Mouse (Mus musculus): ENCODE data around the gene Zzef1. TPM values are rescaled to one million over a fixed set of nuclear protein-coding genes. Genes with fewer than 3 reads are reported as not detected.

The Zzef1 gene
- polyA plus RNA-seq, 1 experiment from 2014 or later = 19.5 TPM

DNA sequence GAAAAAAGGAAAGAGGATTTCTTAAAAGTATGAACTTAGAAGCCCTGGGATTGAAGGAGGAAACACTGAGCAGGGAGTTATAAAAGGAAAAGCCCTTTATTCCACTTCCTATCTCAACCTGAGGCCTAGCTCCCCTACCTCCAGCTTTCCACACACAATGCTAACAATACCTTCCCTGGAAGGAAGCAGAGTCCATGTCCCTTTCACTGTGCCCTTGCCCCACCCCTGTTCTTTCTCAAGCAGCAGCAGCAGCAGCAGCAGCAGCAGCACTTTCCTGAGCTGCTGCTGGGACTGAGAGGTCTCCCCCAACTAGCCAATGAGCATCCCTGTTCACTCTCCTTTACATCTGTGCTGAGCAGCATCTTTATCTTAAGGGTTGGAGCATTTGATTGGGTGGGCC lies 17.1 kb upstream of the Zzef1 start:
- DNase-seq (ENCODE audit: low read depth, low spot score) (no peak), ATAC-seq (no peak)
- CTCF ChIA-PET = no interaction called here
- H3K27me3 ChIP-seq = no peaks in the 10 kb centered on the region
- in situ Hi-C loops (cut with MboI; ENCODE audit: low pct_unique_long_range_greater_than_20kb) = no loop called here
- no peak for TF ChIP-seq CTCF (IDR thresholded peaks at IDR 0.05)
- POLR2A ChIA-PET = no interaction called here

DNA sequence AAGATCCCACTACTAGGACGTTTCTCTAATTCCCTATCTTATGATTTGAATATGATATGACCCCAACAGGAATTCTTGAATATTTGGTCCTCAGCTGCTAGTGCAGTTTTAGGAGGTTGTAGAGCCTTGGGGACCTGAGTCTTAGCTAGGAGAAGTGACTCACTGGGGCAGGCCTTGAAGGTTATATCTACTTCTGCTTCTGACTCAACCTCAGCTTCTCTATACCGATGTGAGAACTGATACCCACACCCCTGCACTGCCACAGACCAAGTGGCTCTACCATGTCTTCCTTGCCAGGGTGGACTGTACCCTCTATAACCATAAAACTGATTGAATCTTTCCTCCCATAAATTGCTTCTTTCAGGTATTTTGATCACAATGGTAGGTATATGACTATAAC lies 13.9 kb upstream of the Zzef1 start:
- ChIA-PET CTCF (no interaction called here), POLR2A (no interaction called here)
- DNase-seq (ENCODE audit: low read depth, low spot score) = no peak
- ATAC-seq = no peak
- no peaks in the 10 kb centered on the region for H3K27me3 ChIP-seq
- in situ Hi-C loops (cut with MboI; ENCODE audit: low pct_unique_long_range_greater_than_20kb) = no loop called here
- TF ChIP-seq CTCF (IDR thresholded peaks at IDR 0.05) = no peak

DNA sequence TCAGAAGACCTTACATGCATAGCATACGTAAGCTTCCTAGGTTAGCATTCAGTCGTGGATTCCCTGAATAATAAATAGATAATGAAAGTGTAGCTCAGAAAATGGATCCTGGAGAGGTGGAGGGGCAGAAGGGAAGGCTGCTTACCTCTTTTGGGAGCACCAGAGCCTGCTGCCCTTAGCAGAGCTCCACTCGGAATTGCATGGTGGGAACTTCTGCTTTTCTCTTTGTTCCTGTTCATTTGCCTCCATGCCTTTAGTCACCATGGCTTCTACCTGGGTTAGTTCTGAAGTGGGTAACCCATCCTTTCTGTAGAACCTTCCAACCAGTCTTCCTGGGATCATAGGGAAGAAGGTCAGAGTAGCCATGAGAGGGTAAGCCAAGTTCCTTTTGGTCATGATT lies 13.5 kb upstream of the Zzef1 start:
- ATAC-seq (no peak), DNase-seq (ENCODE audit: low read depth, low spot score) (no peak)
- in situ Hi-C loops (cut with MboI; ENCODE audit: low pct_unique_long_range_greater_than_20kb) = no loop called here
- ChIA-PET POLR2A (no interaction called here), CTCF (interaction anchor here (0.9 kb wide), 1 partner anchor 12 kb away, joined by 3 read pairs; no protein-coding TSS in a partner anchor)
- no peaks in the 10 kb centered on the region for H3K27me3 ChIP-seq
- no peak for TF ChIP-seq CTCF (IDR thresholded peaks at IDR 0.05)

DNA sequence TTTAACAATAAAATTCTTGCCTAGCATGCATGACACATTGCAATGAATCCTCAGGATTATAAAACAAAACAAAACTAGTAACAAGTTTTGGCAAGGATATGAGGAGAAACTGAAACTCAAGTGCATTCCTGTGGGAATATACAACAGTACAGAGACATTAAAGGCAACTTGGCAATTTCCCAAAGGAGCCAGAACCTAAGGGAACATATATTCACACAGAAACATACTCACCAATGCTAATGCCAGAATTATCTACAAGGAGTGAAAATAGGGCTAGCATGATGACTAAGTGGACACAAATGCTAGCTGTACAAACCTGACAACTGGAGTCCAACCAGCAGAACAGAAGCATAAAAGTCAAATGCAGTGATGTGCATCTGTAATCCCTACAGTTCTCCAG lies 4.0 kb upstream of the Zzef1 start:
- H3K27me3 ChIP-seq = no peaks in the 10 kb centered on the region
- ATAC-seq (peak; percentile 14), DNase-seq (ENCODE audit: low read depth, low spot score) (peak; percentile 58)
- POLR2A ChIA-PET = interaction anchor here (1.1 kb wide), 2 partner anchors 15 to 48 kb away, joined by 3 to 4 read pairs; no protein-coding TSS in a partner anchor
- TF ChIP-seq CTCF (IDR thresholded peaks at IDR 0.05) = no peak
- CTCF ChIA-PET = no interaction called here
- in situ Hi-C loops (cut with MboI; ENCODE audit: low pct_unique_long_range_greater_than_20kb) = no loop called here

DNA sequence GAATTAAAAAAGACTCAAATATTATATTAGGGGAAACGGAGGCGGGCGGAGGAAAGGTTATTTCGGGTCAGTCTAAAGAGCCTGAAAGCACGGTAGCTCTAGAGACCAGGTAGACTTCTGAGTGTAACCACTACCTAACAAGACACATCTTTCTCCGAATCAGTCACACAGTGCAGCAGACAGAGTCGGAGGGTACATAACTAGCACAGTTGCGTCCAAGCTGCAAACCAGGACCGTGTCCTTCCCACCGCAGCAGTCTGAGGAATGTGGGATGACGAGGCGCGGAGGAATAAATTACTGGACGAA lies 924 bp upstream of the Zzef1 start:
- DNase-seq (ENCODE audit: low read depth, low spot score) (no peak), ATAC-seq (peak; percentile 37)
- in situ Hi-C loops (cut with MboI; ENCODE audit: low pct_unique_long_range_greater_than_20kb) = no loop called here
- ChIA-PET CTCF (no interaction called here), POLR2A (interaction anchor here (0.6 to 1.0 kb wide), 2 partner anchors 18 to 277 kb away, joined by 3 read pairs; no protein-coding TSS in a partner anchor)
- H3K27me3 ChIP-seq = no peaks in the 10 kb centered on the region
- no peak for TF ChIP-seq CTCF (IDR thresholded peaks at IDR 0.05)

DNA sequence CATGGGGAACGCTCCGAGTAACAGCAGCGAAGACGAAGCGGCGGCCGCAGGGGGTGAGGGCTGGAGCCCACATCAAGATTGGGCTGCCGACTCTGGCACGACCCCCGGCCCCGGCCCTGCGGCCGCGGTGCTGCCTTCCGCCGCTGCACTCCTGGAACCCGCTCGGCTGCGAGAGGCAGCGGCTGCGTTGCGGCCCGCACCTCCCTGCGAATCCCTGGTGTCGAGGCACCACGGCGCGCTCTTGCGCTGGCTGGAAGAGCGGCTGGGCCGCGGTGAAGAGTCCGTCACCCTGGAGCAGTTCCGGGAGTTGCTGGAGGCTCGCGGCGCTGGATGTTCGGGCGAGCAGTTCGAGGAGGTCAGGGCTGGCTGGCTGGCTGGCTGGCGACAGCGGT lies 266 bp downstream of the Zzef1 start:
- in situ Hi-C loops (cut with MboI; ENCODE audit: low pct_unique_long_range_greater_than_20kb) = no loop called here
- no peak for TF ChIP-seq CTCF (IDR thresholded peaks at IDR 0.05)
- POLR2A ChIA-PET = no interaction called here
- CTCF ChIA-PET = no interaction called here
- ATAC-seq (peak; percentile 19), DNase-seq (ENCODE audit: low read depth, low spot score) (no peak)
- H3K27me3 ChIP-seq = no peaks in the 10 kb centered on the region

DNA sequence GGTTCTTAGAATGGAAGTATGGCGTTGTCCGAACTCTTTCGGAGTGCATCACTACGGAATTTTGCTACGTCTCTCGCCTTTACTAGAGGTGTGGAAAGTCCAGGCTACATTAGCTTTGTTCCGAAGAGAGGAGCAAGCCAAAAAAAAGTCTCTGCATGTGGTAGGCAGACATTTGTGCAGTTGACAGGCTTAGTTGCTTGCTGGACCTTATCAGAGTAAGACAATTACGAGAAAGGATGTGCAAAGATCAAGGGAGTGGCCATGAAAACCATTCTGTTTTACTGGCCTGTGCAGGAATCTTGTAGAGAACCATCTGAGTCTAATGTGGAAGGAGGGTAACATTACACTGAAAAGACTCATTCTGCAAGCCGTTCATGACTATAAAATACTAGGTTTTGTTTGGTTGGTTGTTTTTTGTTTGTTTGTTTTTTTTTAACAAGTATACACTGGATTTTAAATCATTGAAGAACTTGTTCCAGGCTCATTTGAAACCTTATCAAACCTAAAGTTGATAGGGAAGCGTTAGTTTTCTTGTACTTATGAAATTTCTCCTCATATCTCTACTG lies 830 bp downstream of the Zzef1 start:
- in situ Hi-C loops (cut with MboI; ENCODE audit: low pct_unique_long_range_greater_than_20kb) = no loop called here
- ATAC-seq = no peak
- no peak for DNase-seq (ENCODE audit: low read depth, low spot score)
- ChIA-PET CTCF (interaction anchor here (1.4 kb wide), 1 partner anchor 15 kb away, joined by 3 read pairs; no protein-coding TSS in a partner anchor), POLR2A (no interaction called here)
- no peak for TF ChIP-seq CTCF (IDR thresholded peaks at IDR 0.05)
- no peaks in the 10 kb centered on the region for H3K27me3 ChIP-seq

DNA sequence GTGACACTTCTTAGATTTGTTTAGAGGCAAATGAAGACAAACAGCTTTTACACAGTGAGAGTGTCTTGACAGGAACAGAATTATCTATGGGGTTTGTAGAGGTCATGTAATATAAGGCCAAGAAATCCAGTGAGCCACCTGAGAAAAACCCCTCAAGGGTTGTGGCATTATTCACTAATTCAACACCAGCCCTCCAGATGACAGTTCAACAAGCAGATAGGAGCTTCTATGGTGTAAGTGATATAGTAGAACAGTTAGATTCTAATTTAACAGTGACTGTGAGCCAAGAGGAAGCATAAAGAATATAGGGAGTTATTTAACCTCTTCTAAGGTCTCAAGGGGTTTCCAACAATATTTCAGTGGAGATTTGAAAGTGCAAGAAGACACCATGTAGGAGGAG lies 2.1 kb downstream of the Zzef1 start:
- no peak for ATAC-seq
- DNase-seq (ENCODE audit: low read depth, low spot score) = no peak
- ChIA-PET POLR2A (no interaction called here), CTCF (interaction anchor here (0.9 to 1.4 kb wide), 2 partner anchors 9 to 13 kb away, joined by 3 read pairs; no protein-coding TSS in a partner anchor)
- no peak for TF ChIP-seq CTCF (IDR thresholded peaks at IDR 0.05)
- no peaks in the 10 kb centered on the region for H3K27me3 ChIP-seq
- in situ Hi-C loops (cut with MboI; ENCODE audit: low pct_unique_long_range_greater_than_20kb) = no loop called here

DNA sequence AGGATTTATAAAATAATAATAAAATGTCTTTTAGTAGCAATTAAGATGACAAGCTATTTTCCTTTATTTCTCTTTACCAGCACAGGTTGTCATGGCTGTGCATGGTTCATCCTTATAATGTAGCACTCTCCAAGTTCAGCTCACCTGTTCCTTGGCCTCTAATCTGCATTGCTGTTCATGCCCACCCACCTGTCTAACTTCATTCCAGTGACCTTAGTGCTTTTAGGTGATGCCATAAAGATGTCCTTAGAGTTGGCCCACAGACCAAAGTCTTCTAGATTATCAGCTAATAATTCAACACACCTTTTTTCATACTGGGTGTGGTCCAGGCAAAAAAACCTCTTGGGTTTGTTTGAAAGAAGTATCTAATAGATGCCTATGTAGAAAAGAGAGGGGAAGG lies 5.2 kb downstream of the Zzef1 start:
- no peak for TF ChIP-seq CTCF (IDR thresholded peaks at IDR 0.05)
- ChIA-PET CTCF (no interaction called here), POLR2A (no interaction called here)
- in situ Hi-C loops (cut with MboI; ENCODE audit: low pct_unique_long_range_greater_than_20kb) = no loop called here
- ATAC-seq (no peak), DNase-seq (ENCODE audit: low read depth, low spot score) (no peak)
- H3K27me3 ChIP-seq = no peaks in the 10 kb centered on the region

DNA sequence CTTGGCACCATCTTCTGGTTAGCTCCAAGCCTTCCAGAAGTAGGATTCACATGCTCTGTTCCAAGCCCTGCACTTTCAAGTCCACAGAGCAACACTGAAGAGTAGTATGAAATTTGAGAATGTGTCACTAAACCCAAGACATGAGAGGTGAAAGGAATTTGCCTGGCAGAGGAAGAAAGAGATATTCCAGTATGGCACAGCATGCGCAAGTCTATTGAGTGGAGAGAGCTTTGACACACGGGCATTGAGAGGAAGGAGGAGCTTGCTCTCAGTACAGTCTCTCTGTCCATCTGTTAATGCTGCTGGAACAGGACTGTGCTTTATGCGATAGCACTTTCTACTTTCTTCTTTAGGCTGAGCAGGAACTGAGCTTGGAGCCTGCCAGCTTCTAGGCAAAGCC lies 7.0 kb downstream of the Zzef1 start:
- in situ Hi-C loops (cut with MboI; ENCODE audit: low pct_unique_long_range_greater_than_20kb) = no loop called here
- DNase-seq (ENCODE audit: low read depth, low spot score) (no peak), ATAC-seq (no peak)
- ChIA-PET CTCF (no interaction called here), POLR2A (no interaction called here)
- H3K27me3 ChIP-seq = no peaks in the 10 kb centered on the region
- no peak for TF ChIP-seq CTCF (IDR thresholded peaks at IDR 0.05)

DNA sequence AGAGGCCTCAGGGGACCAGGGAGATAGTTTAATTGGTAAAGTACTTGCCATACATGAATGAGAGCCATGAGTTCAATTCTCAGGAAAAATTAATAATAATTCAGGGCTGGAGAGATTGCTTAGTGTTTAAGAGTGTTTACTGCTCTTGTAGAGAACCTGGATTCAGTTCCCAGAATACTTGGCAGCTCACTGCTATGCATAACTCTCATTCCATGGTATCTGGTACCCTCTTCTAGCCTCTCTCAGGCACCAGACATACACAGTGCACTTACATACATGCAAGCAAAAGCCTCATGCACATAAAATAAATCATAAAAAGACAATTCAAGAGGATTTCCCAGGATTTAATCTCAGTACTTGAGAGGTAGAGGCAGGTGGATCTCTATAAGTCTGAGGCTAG lies 8.6 kb downstream of the Zzef1 start:
- in situ Hi-C loops (cut with MboI; ENCODE audit: low pct_unique_long_range_greater_than_20kb) = no loop called here
- POLR2A ChIA-PET = no interaction called here
- no peak for TF ChIP-seq CTCF (IDR thresholded peaks at IDR 0.05)
- CTCF ChIA-PET = no interaction called here
- DNase-seq (ENCODE audit: low read depth, low spot score) (no peak), ATAC-seq (no peak)
- no peaks in the 10 kb centered on the region for H3K27me3 ChIP-seq

DNA sequence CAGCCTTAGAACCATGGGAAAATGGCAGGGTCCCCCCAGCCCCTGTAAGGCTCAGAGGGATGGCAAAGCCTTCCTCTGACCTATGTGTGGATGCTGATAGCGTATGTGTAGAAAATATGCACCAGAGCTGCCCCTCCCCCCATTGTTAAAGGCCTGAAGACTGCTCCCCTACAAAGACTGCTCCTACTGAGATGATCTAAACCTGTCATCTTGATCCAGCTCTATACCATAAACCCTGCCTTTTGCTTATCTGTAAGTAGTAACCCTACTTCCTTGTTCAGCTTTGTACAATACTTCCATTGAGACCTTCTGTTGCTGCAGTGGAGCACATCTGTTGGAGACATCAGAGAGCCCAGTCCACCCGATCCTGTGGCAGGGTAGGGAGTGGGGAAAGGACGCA lies 9.2 kb downstream of the Zzef1 start:
- no peak for DNase-seq (ENCODE audit: low read depth, low spot score)
- in situ Hi-C loops (cut with MboI; ENCODE audit: low pct_unique_long_range_greater_than_20kb) = no loop called here
- ATAC-seq = no peak
- ChIA-PET CTCF (no interaction called here), POLR2A (no interaction called here)
- no peaks in the 10 kb centered on the region for H3K27me3 ChIP-seq
- TF ChIP-seq CTCF (IDR thresholded peaks at IDR 0.05) = no peak

Measured in Patski (cell line).